In genomic region chr11:103721468-103722039, GRCm38 (mm10) we compare ENCODE assay signal across 8 mouse cellular contexts. TPM values are rescaled to one million over a fixed set of nuclear protein-coding genes. Genes with fewer than 3 reads are reported as not detected.
DNase-seq lines count a peak whose midpoint lies in the region; ATAC-seq and TF ChIP-seq lines count a peak whose summit lies in the region.

No protein-coding gene starts in this region.

- peak; percentile 40; the same call in 1 of the 2 replicates for ATAC-seq in stomach, postnatal 0 days (ENCODE audit: low FRiP score, low TSS enrichment)

- H3K27me3 ChIP-seq in heart, adult 2 months (ENCODE audit: control insufficient read depth, insufficient read depth, low read length): no peaks in the 10 kb centered on the region
- peaks cover 17% of the 10 kb centered on the region for H3K27me3 ChIP-seq in forebrain, embryonic 10.5 days (ENCODE audit: poor library complexity, severe bottlenecking)
- no peaks in the 10 kb centered on the region for H3K27me3 ChIP-seq in stomach, postnatal 0 days (ENCODE audit: control insufficient read depth, insufficient read depth, low read length)

- peak overlapping the region; percentile 42 for H3K4me2 ChIP-seq in stomach, postnatal 0 days (replicated peaks; ENCODE audit: low read depth)

- no peaks in the 10 kb centered on the region for H3K36me3 ChIP-seq in heart, adult 2 months (ENCODE audit: control insufficient read depth, insufficient read depth, low read length)
- no peaks in the 10 kb centered on the region for H3K36me3 ChIP-seq in forebrain, embryonic 10.5 days (replicated peaks)
- no peaks in the 10 kb centered on the region for H3K36me3 ChIP-seq in stomach, postnatal 0 days (ENCODE audit: control insufficient read depth, insufficient read depth, low read length)

- no peak for TF ChIP-seq POLR2A in heart, adult 2 months (IDR thresholded peaks at IDR 0.05; ENCODE audit: insufficient read depth, low read depth, low read length)
- no peak for TF ChIP-seq POLR2A in bone marrow, adult 2 months (IDR thresholded peaks at IDR 0.05; ENCODE audit: borderline replicate concordance, control insufficient read depth, low read depth, low read length)

- TF ChIP-seq EP300 in heart, adult 2 months (IDR thresholded peaks at IDR 0.05; ENCODE audit: insufficient read depth, low read depth, low read length): no peak
- no peak for TF ChIP-seq EP300 in stomach, postnatal 0 days (optimal IDR thresholded peaks at IDR 0.05)

- intact Hi-C loops in heart, adult 2 months (cut with DNase I): loop anchor here (5.0 kb wide), 1 partner anchor 44 kb away; no protein-coding TSS in a partner anchor
- intact Hi-C loops in left cerebral cortex, postnatal 36 days (cut with DNase I): no loop called here

- H3K9ac ChIP-seq in heart, adult 2 months (ENCODE audit: low read depth, low read length): no peak overlapping the region
- H3K9ac ChIP-seq in stomach, postnatal 0 days (ENCODE audit: low read length): no peak overlapping the region

- WGBS in heart, adult 2 months: 31% methylated on average over 15 of the region's 15 CpGs
- 43% methylated on average over 15 of the region's 15 CpGs for WGBS in bone marrow, adult 2 months
- WGBS in forebrain, embryonic 10.5 days: 37% methylated on average over 15 of the region's 15 CpGs
- WGBS in stomach, postnatal 0 days: 14% methylated on average over 15 of the region's 15 CpGs

- H3K79me2 ChIP-seq in heart, adult 2 months (replicated peaks; ENCODE audit: control insufficient read depth, insufficient read depth, low read length): no peaks in the 10 kb centered on the region

- TF ChIP-seq CTCF in heart, adult 2 months (IDR thresholded peaks at IDR 0.05): peak; percentile 73
- peak; percentile 42; the same call in 1 of the 2 replicates for TF ChIP-seq CTCF in bone marrow, adult 2 months (IDR thresholded peaks at IDR 0.05; ENCODE audit: control insufficient read depth, insufficient read depth, low read length)
- peak; percentile 68 for TF ChIP-seq CTCF in stomach, postnatal 0 days (IDR thresholded peaks at IDR 0.05; ENCODE audit: low read depth)

- no peaks in the 10 kb centered on the region for H3K4me1 ChIP-seq in heart, adult 2 months (ENCODE audit: control insufficient read depth, insufficient read depth, low read length)
- H3K4me1 ChIP-seq in bone marrow, adult 2 months (ENCODE audit: control insufficient read depth, insufficient read depth, low read length): no peaks in the 10 kb centered on the region; the same call in 1 of the 2 replicates
- peaks cover 33% of the 10 kb centered on the region for H3K4me1 ChIP-seq in forebrain, embryonic 10.5 days
- no peaks in the 10 kb centered on the region for H3K4me1 ChIP-seq in stomach, postnatal 0 days (replicated peaks; ENCODE audit: control insufficient read depth, insufficient read depth)

- no peaks in the 10 kb centered on the region for H3K9me3 ChIP-seq in forebrain, embryonic 10.5 days
- no peaks in the 10 kb centered on the region for H3K9me3 ChIP-seq in stomach, postnatal 0 days (ENCODE audit: control insufficient read depth, low read length)

- H3K4me3 ChIP-seq in heart, adult 2 months: no peak overlapping the region
- no peak overlapping the region for H3K4me3 ChIP-seq in bone marrow, adult 2 months (replicated peaks; ENCODE audit: control insufficient read depth, low read depth, low read length)
- peak overlapping the region; percentile 23 for H3K4me3 ChIP-seq in forebrain, embryonic 10.5 days
- peak overlapping the region; percentile 13; the same call in 1 of the 2 replicates for H3K4me3 ChIP-seq in stomach, postnatal 0 days (ENCODE audit: low read depth, low read length)

- peak in 1 of 2 experiments; percentile 9 for DNase-seq in heart, adult 2 months
- DNase-seq in heart, adult 11 months: no peak
- no peak for DNase-seq in forebrain, embryonic 10.5 days (ENCODE audit: extremely low spot score, low spot score)
- peak; percentile 37 for DNase-seq in kidney, adult 11 months
- DNase-seq in lung, postnatal 25 days (ENCODE audit: low spot score): peak; percentile 3
- peak; percentile 23 for DNase-seq in stomach, postnatal 0 days (ENCODE audit: low spot score)
- DNase-seq in left cerebral cortex, postnatal 36 days (ENCODE audit: low spot score in 2 of 2): no peak

- H3K27ac ChIP-seq in heart, adult 2 months: no peak overlapping the region
- no peak overlapping the region for H3K27ac ChIP-seq in bone marrow, adult 2 months (ENCODE audit: control insufficient read depth, insufficient read depth, low read depth, low read length, poor library complexity)
- H3K27ac ChIP-seq in forebrain, embryonic 10.5 days: no peak overlapping the region
- no peak overlapping the region for H3K27ac ChIP-seq in stomach, postnatal 0 days (replicated peaks)

RNA-seq across cellular contexts. Expression of gene Gosr2, which starts 23.9 kb away (rescaled TPM):
- total RNA-seq in heart, adult 2 months (2021): 10 to 100 TPM; 33.2 to 37.8 TPM
- 49.7 and 69.7 TPM in 2 replicates for polyA plus RNA-seq in heart, adult 2 months (2012; rRNA removed)
- polyA plus RNA-seq in bone marrow, adult 2 months (2011; ENCODE audit: insufficient read depth, insufficient read length, low replicate concordance, missing spikeins): 17.2 and 21.0 TPM in 2 replicates
- 99.5 and 100 TPM in 2 replicates for polyA plus RNA-seq in forebrain, embryonic 10.5 days (2016; fragmentation: Nextera tagmentation; extraction: Ambion mirVana)
- polyA plus RNA-seq in stomach, postnatal 0 days (2015; fragmentation: Nextera tagmentation; extraction: Ambion mirVana): 58.7 and 60.4 TPM in 2 replicates
- total RNA-seq in left cerebral cortex, postnatal 36 days (2021): 10 to 100 TPM; 64.0 to 70.3 TPM

RNA-seq across cellular contexts. Expression of gene Wnt9b, which starts 28.1 kb away (rescaled TPM):
- under 1 TPM; 0.70 to 0.75 TPM for total RNA-seq in heart, adult 2 months (2021)
- 0.41 and 0.61 TPM in 2 replicates for polyA plus RNA-seq in heart, adult 2 months (2012; rRNA removed)
- not detected in 2 replicates for polyA plus RNA-seq in bone marrow, adult 2 months (2011; ENCODE audit: insufficient read depth, insufficient read length, low replicate concordance, missing spikeins)
- 0.99 and 1.4 TPM in 2 replicates for polyA plus RNA-seq in forebrain, embryonic 10.5 days (2016; fragmentation: Nextera tagmentation; extraction: Ambion mirVana)
- polyA plus RNA-seq in stomach, postnatal 0 days (2015; fragmentation: Nextera tagmentation; extraction: Ambion mirVana): not detected in 2 replicates
- total RNA-seq in left cerebral cortex, postnatal 36 days (2021): under 1 TPM; 0.17 to 0.32 TPM

RNA-seq across cellular contexts. Expression of gene Wnt3, which starts 52.4 kb away (rescaled TPM):
- total RNA-seq in heart, adult 2 months (2021): not detected
- polyA plus RNA-seq in heart, adult 2 months (2012; rRNA removed): not detected in 2 replicates
- polyA plus RNA-seq in bone marrow, adult 2 months (2011; ENCODE audit: insufficient read depth, insufficient read length, low replicate concordance, missing spikeins): 0.41 TPM in 1 of 2 replicates, not detected in the other
- polyA plus RNA-seq in forebrain, embryonic 10.5 days (2016; fragmentation: Nextera tagmentation; extraction: Ambion mirVana): 2.1 and 4.2 TPM in 2 replicates
- 0.51 and 0.55 TPM in 2 replicates for polyA plus RNA-seq in stomach, postnatal 0 days (2015; fragmentation: Nextera tagmentation; extraction: Ambion mirVana)
- total RNA-seq in left cerebral cortex, postnatal 36 days (2021): 1 to 10 TPM; 1.2 to 1.8 TPM

Comparison
In these comparisons a context has a peak if more than half of its experiments do, and no peak if none do; other contexts are left out.
1. DNase-seq: peak in kidney, adult 11 months (single experiment), lung, postnatal 25 days (single experiment) and stomach, postnatal 0 days (single experiment); none in heart, adult 11 months (single experiment), forebrain, embryonic 10.5 days (single experiment) and left cerebral cortex, postnatal 36 days (0 of 2).
2. H3K4me3 ChIP-seq: peak in forebrain, embryonic 10.5 days (single experiment) and stomach, postnatal 0 days (single experiment); none in heart, adult 2 months (single experiment) and bone marrow, adult 2 months (single experiment).
3. Peak in every context shown above with its lines, with median percentiles within 50 percentile points of each other: CTCF ChIP-seq.